Mouse (Mus musculus) layer of hippocampus, adult 9-10 months (tissue): Measurements from ENCODE around the gene Hipk3.

Source experiments
- DNase-seq: peaks from one replicate; pipeline ENCODE4 v3.0.0; 2022; ENCODE audit warnings: low spot score

The Hipk3 gene

DNA sequence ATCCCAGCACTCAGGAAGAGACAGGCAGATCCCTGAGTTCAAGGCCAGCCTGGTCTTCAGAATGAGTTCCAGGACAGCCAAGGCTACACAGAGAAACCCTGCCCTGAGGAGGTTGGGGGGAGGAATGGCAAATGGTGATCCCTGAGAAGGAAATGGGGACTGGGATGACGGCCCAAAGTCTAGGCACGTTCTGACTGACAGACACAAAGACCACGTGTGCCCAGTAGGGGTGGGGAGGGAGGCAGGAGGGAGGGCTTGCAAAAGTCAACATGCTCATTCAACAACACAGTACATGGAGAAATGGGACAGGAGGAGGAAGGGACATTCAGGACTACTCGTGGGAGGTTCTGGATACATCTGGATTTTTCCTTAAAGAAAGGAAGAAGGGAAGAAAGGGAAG is 81.8 kb downstream of the Hipk3 start:
- DNase-seq: no peak

DNA sequence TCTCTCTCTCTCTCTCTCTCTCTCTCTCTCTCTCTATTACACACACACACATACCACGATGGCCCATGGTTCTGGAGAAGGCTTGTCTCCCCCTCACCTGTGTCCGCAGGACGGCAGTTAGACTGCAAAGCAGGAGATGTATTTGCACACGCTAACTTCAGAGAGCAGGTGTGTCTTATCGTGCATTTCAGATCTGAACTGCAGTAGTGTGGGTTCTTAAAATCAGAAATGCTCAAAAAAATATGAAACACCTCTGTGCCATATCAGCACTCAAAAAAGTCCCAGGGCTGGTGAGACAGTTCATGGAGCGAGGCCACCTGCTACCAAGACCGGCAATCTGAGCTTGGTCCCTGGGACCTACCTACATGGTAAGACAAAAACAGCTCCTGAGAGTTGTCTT is 82.4 kb downstream of the Hipk3 start:
- DNase-seq: no peak

- no peak for DNase-seq
Observed at GRCm38 (mm10) chr2:104410963-104411545, 83.2 kb downstream of the Hipk3 start, which contains the start of gene D430041D05Rik. D430041D05Rik (minus strand) TSS chr2:104411013.

DNA sequence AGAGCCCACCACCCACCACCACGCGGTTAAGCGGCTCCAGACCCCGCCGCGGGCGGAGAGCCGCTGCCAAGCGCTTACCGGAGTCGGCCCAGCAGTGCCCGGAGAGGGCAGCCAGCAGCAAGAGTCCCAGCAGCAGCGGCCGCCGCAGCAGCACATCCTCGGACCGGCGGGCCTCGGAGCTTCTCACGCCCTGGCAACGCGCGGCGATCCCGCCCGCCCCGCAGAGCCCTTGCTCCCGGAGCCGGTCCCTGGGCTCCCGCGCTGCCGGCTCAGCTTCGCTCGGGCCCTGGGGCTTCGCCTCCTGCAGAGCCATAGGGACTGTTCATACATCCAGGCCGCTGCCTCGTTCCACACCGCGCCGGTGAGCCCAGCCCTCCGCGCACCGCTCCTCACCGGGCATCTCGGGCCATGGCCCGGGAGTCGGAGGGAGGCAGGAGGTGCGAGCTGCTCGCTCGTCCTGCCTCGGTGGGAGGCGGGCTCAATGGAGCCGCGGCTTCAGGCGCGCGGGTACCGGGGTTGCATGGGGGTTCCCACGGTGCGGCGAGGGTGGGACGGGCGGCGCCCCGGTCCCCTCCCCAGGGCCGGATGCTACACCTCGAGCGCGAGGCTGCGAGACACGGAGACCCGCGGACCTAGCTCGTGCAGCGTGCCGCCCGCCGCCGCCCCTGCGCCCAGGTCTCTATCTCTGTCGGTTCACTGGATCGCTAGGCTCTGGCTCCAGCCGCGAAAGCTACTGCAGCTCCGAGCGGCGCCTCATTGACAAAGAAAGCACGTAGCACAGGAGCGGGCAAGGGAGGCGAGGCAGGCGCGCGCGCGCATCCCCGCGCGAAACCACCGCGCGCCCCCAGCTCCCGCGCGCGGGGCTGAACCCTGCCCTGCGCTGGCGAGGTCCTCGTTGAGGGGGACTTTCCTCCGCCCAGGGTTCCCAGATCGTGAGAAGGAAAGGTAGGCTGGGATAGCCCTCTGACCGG is 84.1 kb downstream of the Hipk3 start:
- DNase-seq: no peak

DNA sequence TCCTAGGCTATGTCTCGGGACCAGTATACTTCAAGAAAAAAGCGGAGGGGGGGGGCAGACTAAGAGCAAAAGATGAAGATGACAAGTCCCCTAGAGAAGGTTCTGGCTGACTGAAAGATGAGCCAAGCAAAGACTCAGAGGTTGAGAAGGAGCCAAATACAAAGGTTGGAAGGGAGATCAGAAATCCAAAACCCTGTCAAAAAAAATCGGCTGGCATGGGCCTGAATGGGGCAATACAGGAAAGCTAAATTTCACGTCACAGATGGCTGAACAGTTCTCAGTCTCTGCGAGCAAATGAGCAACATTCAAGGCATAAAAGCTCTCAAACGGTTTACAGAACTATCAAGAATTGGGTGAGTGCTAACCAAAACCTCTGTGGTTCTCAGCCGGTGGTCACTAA is 85.9 kb downstream of the Hipk3 start:
- no peak for DNase-seq

- no peak for DNase-seq
Observed at GRCm38 (mm10) chr2:104407913-104408312, 86.3 kb downstream of the Hipk3 start.

DNA sequence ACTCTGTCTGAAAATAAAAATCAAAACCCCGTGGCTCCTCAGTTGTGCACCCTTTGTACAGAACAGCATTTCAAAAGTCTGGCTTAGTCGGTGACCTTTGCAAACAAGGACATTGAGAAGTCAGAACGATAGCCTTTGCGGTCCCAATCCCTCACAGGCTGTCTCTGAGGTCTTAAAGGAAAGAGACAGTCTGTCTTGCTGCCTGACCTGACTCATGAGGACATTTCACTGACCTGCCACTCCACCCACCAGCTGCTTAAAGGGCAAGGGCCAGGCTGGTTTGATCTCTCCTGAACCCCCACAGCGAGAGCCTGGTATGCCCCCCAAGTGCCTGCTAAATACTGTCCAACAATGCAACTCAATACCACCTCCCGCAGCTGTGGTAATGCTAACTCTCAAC is 90.2 kb downstream of the Hipk3 start:
- no peak for DNase-seq

- no peak for DNase-seq
Observed at GRCm38 (mm10) chr2:104398651-104399290, 95.5 kb downstream of the Hipk3 start.

- no peak for DNase-seq
Observed at GRCm38 (mm10) chr2:104395961-104396360, 98.3 kb downstream of the Hipk3 start.

- no peak for DNase-seq
Observed at GRCm38 (mm10) chr2:104394769-104395168, 99.5 kb downstream of the Hipk3 start.

- DNase-seq: no peak
Observed at GRCm38 (mm10) chr2:104392700-104393312, 101.4 kb downstream of the Hipk3 start.

DNA sequence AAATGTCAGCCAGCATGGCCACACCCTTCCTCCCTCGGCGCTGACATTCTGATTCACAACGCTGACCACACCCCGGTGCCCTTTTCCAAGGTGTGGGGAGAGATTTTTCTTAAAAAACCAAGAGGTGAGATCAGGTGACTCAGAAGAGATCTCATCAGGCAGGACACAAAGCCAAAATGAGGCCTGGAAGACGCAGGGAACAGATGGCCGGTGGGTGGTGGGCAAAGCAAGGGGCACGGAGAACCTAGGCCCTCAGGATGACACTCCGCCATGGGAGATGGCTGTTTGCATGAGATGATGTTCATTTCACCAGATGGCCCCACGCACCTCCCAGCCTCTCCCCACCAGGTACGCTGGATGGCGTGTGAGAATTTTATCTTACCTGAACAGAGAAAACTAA is 105.0 kb downstream of the Hipk3 start:
- no peak for DNase-seq

DNA sequence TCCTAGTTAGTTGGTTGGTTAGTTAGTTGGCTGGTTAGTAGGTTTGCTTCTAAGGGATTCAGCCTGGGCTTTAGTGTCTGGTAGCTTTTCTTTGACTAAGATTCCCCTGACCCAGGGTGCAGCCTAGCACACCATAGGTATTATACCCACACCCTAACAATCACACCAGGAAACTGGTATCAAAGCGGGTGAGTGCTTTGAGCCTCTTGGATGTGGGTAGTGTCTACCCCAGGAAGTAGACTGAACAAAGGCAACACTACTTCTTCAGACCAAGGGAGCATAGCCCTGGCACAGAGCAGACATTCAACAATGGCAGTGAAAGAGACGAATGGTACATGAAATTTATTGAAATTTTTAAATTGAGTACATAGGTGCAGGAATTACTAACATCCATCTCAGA is 108.3 kb downstream of the Hipk3 start:
- DNase-seq: no peak

GRCm38 (mm10) chr2:104383589-104383988 is 110.7 kb downstream of the Hipk3 start:
- no peak for DNase-seq

DNA sequence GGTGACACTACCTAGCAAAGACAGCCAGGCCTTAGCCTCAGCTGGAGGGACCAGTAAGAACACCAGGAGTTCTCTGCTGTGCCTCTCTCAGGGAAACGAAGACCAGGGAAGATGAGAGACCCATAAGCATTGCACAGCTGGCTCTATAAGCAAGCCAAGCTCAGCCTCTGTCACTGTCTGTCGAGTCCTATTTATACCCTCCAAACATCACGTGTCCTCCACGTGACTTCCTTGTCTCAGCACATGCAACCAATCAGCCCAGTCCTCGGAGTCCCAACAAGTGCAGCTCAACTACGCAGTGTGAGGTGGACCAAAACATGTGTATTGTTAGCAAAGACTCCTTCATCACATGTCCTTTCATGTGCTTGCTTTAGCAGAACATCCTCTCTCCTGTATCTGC is 111.4 kb downstream of the Hipk3 start:
- DNase-seq: no peak

DNA sequence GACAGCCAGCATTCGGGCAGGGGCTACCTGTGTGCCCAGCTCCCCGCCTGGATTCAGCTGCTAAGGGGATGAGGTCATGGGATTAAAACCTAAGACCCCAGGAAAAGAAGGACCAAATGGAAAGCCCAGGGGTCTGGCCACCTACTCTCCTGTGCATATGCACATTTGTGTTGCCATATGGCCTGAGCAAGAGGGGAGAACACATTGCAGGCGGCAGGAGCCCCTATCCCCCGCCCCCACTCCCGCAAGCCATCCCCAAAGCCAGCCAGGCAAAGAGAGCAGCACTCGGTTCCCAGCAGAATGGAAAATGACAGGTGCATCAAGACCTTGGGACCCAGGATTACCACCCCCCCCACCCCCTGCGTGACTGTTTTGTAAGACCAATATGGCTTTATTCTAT is 114.9 kb downstream of the Hipk3 start:
- no peak for DNase-seq

- DNase-seq: no peak
Observed at GRCm38 (mm10) chr2:104378791-104379190, 115.5 kb downstream of the Hipk3 start.

DNA sequence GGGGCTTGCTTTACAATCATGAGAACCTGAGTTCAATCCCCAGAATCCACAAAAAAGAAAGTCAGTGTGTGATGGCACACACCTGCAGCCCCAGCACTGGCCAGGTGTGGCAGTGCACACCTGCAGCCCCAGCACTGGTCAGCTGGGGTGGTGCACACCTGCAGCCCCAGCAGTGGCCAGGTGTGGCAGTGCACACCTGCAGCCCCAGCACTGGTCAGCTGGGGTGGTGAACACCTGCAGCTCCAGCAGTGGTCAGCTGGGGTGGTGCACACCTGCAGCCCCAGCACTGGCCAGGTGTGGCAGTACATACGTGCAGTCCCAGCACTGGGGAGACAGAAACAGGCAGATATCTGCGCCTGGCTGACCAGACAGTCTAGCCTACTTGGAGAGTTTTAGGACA is 116.3 kb downstream of the Hipk3 start:
- DNase-seq: no peak
